Mouse (Mus musculus) megakaryocyte-erythroid progenitor cell, adult 5-6 weeks (primary cell): ENCODE results near the gene Cdk12. TPM values are rescaled to one million over a fixed set of nuclear protein-coding genes. Genes with fewer than 3 reads are reported as not detected.
"Not testable (repeated sequence)": the region's sequence is repeated elsewhere in the genome, so short reads cannot be mapped to it uniquely, and the experiment has no call there.

ENCODE experiments used
- ATAC-seq: replicated peaks from 2 replicates; pipeline ENCODE4 v1.8.0; 2016; ENCODE audit warnings: mild to moderate bottlenecking, inconsistent platforms; ENCODE audit not compliant: severe bottlenecking, poor library complexity, low FRiP score, low TSS enrichment
- total RNA-seq, 2 experiments: library from RNA; stranded (forward) in 1 of 2; stranded (reverse) in 1 of 2; fragments of 200-1000, 215-1000 nt in 1 of 2; fragments of >200 nt in 1 of 2; fragmentation: Nextera tagmentation in 1 of 2; gene quantifications; 2 replicates each; pipeline ENCODE4 v1.2.3; 2014 to 2017

Gene Cdk12
- total RNA-seq (2014; fragmentation: Nextera tagmentation), result 73.2 and 76.6 TPM in 2 replicates
- 56.8 and 65.8 TPM in 2 replicates for total RNA-seq (2017)

GRCm38 (mm10) chr11:98202641-98203350, at the start of gene Cdk12:
Cdk12 (plus strand) TSS chr11:98203059.
- ATAC-seq, result peak; percentile 94

- peak; percentile 55 for ATAC-seq
These were observed 47.8 kb upstream of the Cdk12 start for GRCm38 (mm10) chr11:98155094-98155493.

- no peak for ATAC-seq
These were observed 34.5 kb upstream of the Cdk12 start for GRCm38 (mm10) chr11:98168400-98168799.

DNA sequence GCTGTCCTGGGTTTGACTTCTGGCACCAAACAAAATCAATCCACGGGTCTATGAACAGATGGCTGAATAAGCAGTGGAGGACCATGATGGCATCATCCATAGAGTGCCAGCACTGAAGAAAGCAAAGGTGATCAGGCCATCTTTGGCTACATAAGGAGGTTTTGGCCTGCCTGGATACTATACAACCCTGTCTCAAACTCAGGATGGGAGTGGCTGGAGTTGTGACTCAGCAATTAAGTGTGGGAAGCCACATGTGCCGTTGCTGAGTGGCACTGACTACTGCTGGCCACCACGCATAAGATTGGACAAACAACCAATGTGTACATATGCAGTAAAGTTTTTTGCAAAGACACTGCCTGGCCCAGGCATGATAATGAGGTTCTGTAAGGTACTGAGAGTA, 20.7 kb upstream of the Cdk12 start:
- ATAC-seq, result not testable (repeated sequence)

GRCm38 (mm10) chr11:98187640-98188395, 15.0 kb upstream of the Cdk12 start:
- no peak for ATAC-seq

- no peak for ATAC-seq
These were observed 12.0 kb upstream of the Cdk12 start for GRCm38 (mm10) chr11:98190820-98191219.

GRCm38 (mm10) chr11:98192901-98193805, 9.7 kb upstream of the Cdk12 start, which contains the start of gene Med1:
Med1 (minus strand) TSS chr11:98193293.
- peak; percentile 98 for ATAC-seq

GRCm38 (mm10) chr11:98201791-98202640, 843 bp upstream of the Cdk12 start:
- ATAC-seq, result no peak

DNA sequence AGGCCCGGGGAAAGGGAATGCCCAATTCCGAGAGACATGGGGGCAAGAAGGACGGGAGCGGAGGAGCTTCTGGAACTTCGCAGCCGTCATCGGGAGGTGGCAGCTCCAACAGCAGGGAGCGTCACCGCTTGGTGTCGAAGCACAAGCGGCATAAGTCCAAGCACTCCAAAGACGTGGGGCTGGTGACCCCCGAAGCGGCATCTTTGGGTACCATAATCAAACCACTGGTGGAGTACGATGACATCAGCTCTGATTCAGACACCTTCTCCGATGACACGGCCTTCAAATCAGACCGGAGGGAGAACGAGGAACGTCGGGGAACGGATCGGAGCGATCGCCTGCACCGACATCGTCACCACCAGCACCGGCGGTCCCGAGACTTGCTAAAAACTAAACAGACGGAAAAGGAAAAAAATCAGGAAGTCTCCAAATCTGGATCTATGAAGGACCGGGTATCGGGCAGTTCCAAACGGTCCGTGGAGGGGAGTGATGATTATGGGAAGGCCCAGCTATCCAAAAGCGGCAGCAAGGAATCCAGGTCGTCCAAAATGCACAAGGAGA, 572 bp downstream of the Cdk12 start:
- no peak for ATAC-seq

DNA sequence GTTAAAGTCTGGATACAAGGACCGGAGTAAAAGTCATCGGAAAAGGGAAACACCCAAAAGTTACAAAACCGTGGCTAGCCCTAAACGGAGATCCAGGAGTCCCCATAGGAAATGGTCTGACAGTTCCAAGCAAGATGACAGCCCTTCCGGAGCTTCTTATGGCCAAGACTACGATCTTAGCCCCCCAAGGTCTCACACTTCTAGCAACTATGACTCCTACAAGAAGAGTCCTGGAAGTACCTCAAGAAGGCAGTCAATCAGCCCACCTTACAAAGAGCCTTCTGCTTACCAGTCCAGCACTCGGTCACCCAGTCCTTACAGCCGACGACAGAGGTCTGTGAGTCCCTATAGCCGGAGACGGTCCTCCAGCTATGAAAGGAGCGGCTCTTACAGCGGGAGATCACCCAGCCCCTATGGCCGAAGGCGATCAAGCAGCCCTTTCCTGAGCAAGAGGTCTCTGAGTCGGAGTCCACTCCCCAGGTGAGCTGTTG, 1.1 kb downstream of the Cdk12 start:
- no peak for ATAC-seq

- ATAC-seq, result no peak
These were observed 2.6 kb downstream of the Cdk12 start for GRCm38 (mm10) chr11:98205463-98205862.

- not testable (repeated sequence) for ATAC-seq
These were observed 3.4 kb downstream of the Cdk12 start for GRCm38 (mm10) chr11:98206281-98206680.

DNA sequence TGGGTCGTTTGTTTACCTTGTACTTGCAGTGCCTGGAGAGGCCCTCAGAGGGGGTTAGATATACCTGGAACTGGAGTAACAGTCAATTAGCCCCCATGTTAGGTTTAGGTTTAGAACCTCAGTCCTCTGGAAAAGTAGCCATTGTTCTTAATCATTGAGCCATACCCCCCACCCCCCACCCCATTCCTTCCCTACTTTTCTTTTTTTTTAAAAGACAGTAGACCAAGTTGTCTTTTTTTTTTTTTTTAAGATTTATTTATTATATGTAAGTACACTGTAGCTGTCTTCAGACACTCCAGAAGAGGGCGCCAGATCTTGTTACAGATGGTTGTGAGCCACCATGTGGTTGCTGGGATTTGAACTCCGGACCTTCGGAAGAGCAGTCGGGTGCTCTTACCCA, 6.8 kb downstream of the Cdk12 start:
- not testable (repeated sequence) for ATAC-seq

GRCm38 (mm10) chr11:98213311-98213710, 10.5 kb downstream of the Cdk12 start:
- ATAC-seq, result peak; percentile 83

GRCm38 (mm10) chr11:98226349-98226748, 23.5 kb downstream of the Cdk12 start:
- no peak for ATAC-seq

- ATAC-seq, result no peak
These were observed 35.6 kb downstream of the Cdk12 start for GRCm38 (mm10) chr11:98238416-98238815.

- ATAC-seq, result no peak
These were observed 36.1 kb downstream of the Cdk12 start for GRCm38 (mm10) chr11:98238995-98239394.

DNA sequence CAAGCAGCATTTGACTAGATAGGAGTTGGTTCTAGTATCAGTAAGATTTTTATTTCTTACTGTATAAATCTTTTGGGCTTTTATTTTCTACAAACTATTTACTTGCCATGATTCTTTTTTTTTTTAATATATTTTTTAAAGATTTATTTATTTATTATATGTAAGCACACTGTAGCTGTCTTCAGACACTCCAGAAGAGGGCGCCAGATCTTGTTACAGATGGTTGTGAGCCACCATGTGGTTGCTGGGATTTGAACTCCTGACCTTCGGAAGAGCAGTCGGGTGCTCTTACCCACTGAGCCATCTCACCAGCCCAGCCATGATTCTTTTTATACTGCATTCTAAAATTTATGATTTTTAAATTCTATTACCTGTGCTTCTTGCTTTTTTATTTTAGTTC, 40.1 kb downstream of the Cdk12 start:
- ATAC-seq, result not testable (repeated sequence)
